Mouse (Mus musculus) adrenal gland (tissue): ENCODE results near the gene Nlgn1.

Experiments used
- intact Hi-C: fragments of 180-260 bp; cut with DNase I; formaldehyde crosslinking; loops from one replicate; pipeline ENCODE4 v1.15.1; 2025
- long read RNA-seq, 2 experiments: library from polyadenylated mRNA; unstranded; transcript quantifications; one replicate each; pipeline ENCODE4 v2.0.0; 2020; ENCODE audit warnings: borderline replicate concordance in 1 of 2; ENCODE audit not compliant: insufficient replicate concordance in 1 of 2

Nlgn1 gene
- long read RNA-seq, experiment 1 = 0 reads
- long read RNA-seq, experiment 2 = 0 reads

GRCm38 (mm10) chr3:26332400-26333238 lies at the start of gene Nlgn1:
Gene Nlgn1, minus strand, starts transcription at chr3:26332460.
- intact Hi-C loops = no loop called here

GRCm38 (mm10) chr3:26378272-26378671 lies 46.0 kb upstream of the Nlgn1 start:
- intact Hi-C loops = no loop called here

GRCm38 (mm10) chr3:26355082-26355481 lies 22.8 kb upstream of the Nlgn1 start:
- intact Hi-C loops = no loop called here

- intact Hi-C loops = no loop called here
Observed at GRCm38 (mm10) chr3:26354483-26355030, 22.3 kb upstream of the Nlgn1 start.

GRCm38 (mm10) chr3:26337495-26337894 lies 5.2 kb upstream of the Nlgn1 start:
- intact Hi-C loops = no loop called here

GRCm38 (mm10) chr3:26333239-26333811 lies 1.1 kb upstream of the Nlgn1 start:
- intact Hi-C loops = no loop called here

GRCm38 (mm10) chr3:26331177-26332061 lies 841 bp downstream of the Nlgn1 start:
- intact Hi-C loops = no loop called here

- intact Hi-C loops = no loop called here
Observed at GRCm38 (mm10) chr3:26330863-26331176, 1.4 kb downstream of the Nlgn1 start.

GRCm38 (mm10) chr3:26330019-26330418 lies 2.2 kb downstream of the Nlgn1 start:
- intact Hi-C loops = no loop called here

GRCm38 (mm10) chr3:26324510-26324909 lies 7.8 kb downstream of the Nlgn1 start:
- intact Hi-C loops = no loop called here

- intact Hi-C loops = no loop called here
Observed at GRCm38 (mm10) chr3:26317397-26317796, 14.9 kb downstream of the Nlgn1 start.

- intact Hi-C loops = no loop called here
Observed at GRCm38 (mm10) chr3:26297869-26298268, 34.4 kb downstream of the Nlgn1 start.

- intact Hi-C loops = no loop called here
Observed at GRCm38 (mm10) chr3:26270894-26271795, 61.1 kb downstream of the Nlgn1 start.

GRCm38 (mm10) chr3:26246564-26246963 lies 85.7 kb downstream of the Nlgn1 start:
- intact Hi-C loops = no loop called here

GRCm38 (mm10) chr3:26243274-26243673 lies 89.0 kb downstream of the Nlgn1 start:
- intact Hi-C loops = no loop called here

GRCm38 (mm10) chr3:26230006-26230405 lies 102.3 kb downstream of the Nlgn1 start:
- intact Hi-C loops = no loop called here

- intact Hi-C loops = no loop called here
Observed at GRCm38 (mm10) chr3:26228827-26229226, 103.4 kb downstream of the Nlgn1 start.

- intact Hi-C loops = no loop called here
Observed at GRCm38 (mm10) chr3:26228172-26228781, 104.0 kb downstream of the Nlgn1 start.

- intact Hi-C loops = no loop called here
Observed at GRCm38 (mm10) chr3:26223500-26223899, 108.8 kb downstream of the Nlgn1 start.

GRCm38 (mm10) chr3:26216231-26216630 lies 116.0 kb downstream of the Nlgn1 start:
- intact Hi-C loops = no loop called here
